Mouse (Mus musculus) heart, embryonic 16.5 days (tissue): ENCODE data around the gene Dhx30. TPM values are rescaled to one million over a fixed set of nuclear protein-coding genes. Genes with fewer than 3 reads are reported as not detected.

Source experiments
- ATAC-seq: fragments of 200-750 bp; cut with Nextera tagmentation; replicated peaks from 2 replicates; pipeline ENCODE4 v1.8.0; 2017; ENCODE audit warnings: moderate number of reproducible peaks; ENCODE audit not compliant: insufficient read depth, low FRiP score; ENCODE audit errors: extremely low read depth
- H3K27ac ChIP-seq: fragments of 300-500 bp; sonication (generic); 2 replicates; pipeline ENCODE4 v1.5.1; 2014; ENCODE audit warnings: mild to moderate bottlenecking, low read length, control low read depth, moderate library complexity
- H3K27me3 ChIP-seq: fragments of 300-500 bp; sonication (generic); 2 replicates; pipeline ENCODE4 v1.6.1; 2014; ENCODE audit warnings: low read length, mixed read lengths; ENCODE audit not compliant: control insufficient read depth, insufficient read depth
- H3K36me3 ChIP-seq: fragments of 300-500 bp; sonication (generic); 2 replicates; pipeline ENCODE4 v1.6.1; 2014; ENCODE audit not compliant: control insufficient read depth, insufficient read depth
- H3K4me1 ChIP-seq: fragments of 300-500 bp; sonication (generic); 2 replicates; pipeline ENCODE4 v1.6.1; 2014; ENCODE audit warnings: low read length, mixed read lengths; ENCODE audit not compliant: control insufficient read depth, insufficient read depth
- H3K4me2 ChIP-seq: fragments of 300-500 bp; sonication (generic); 2 replicates; pipeline ENCODE4 v1.6.1; 2014; ENCODE audit warnings: low read depth, mild to moderate bottlenecking, control low read depth, low read length
- H3K4me3 ChIP-seq: fragments of 300-500 bp; sonication (generic); 2 replicates; pipeline ENCODE4 v1.5.1; 2014; ENCODE audit warnings: mild to moderate bottlenecking, control low read depth, low read length
- H3K9ac ChIP-seq: fragments of 300-500 bp; sonication (generic); 2 replicates; pipeline ENCODE4 v1.6.1; 2014; ENCODE audit warnings: low read length, control low read depth
- H3K9me3 ChIP-seq: fragments of 300-500 bp; sonication (generic); replicated peaks from 2 replicates; pipeline ENCODE4 v1.6.1; 2016; ENCODE audit warnings: low read length; ENCODE audit not compliant: control insufficient read depth
- WGBS: fragments of 180-500 bp; shearing (Covaris S2); extraction: QIAGEN DNeasy Blood & Tissue Kit; methylation state at CpG from one replicate; pipeline ENCODE4 v1.1.7; 2014; 5-methylcytosine and 5-hydroxymethylcytosine counted together
- polyA plus RNA-seq: library from polyadenylated mRNA; unstranded; fragments of >200 nt; fragmentation: Nextera tagmentation; extraction: Ambion mirVana; gene quantifications from 2 replicates; pipeline ENCODE4 v1.2.1, GENCODE M21; 2015

The Dhx30 gene
- polyA plus RNA-seq, 1 experiment from 2014 or later = 96.2 TPM

DNA sequence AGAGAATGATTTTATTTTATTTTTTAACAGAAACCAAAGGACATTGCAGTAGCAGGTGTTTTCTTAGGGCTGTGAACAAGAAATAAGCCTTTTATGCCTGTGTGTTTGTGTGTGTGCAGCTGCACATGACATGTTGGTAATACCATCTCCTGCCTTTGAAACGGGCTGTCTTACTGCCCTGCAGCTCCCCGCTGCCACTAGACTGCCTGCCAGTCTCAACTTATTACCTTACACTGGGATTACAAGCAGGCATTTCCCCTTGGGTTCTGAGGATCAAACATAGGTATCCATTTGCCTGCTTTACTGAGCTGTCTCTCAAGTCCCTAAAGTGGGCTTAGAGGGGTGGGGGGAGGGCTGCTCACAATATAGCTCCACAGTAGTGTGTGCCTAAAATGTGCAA is 56.9 kb downstream of the Dhx30 start:
- Histone ChIP-seq H3K27me3 (no peaks in the 10 kb centered on the region), H3K4me2 (no peak overlapping the region), H3K4me3 (no peak overlapping the region), H3K27ac (peak overlapping the region; percentile 35; the same call in 1 of the 2 replicates), H3K4me1 (peaks cover 9% of the 10 kb centered on the region), H3K9me3 (no peaks in the 10 kb centered on the region), H3K9ac (no peak overlapping the region), H3K36me3 (peaks cover 2% of the 10 kb centered on the region; the same call in 1 of the 2 replicates)
- no peak for ATAC-seq
- WGBS = 82% methylated on average over 2 of the region's 2 CpGs

DNA sequence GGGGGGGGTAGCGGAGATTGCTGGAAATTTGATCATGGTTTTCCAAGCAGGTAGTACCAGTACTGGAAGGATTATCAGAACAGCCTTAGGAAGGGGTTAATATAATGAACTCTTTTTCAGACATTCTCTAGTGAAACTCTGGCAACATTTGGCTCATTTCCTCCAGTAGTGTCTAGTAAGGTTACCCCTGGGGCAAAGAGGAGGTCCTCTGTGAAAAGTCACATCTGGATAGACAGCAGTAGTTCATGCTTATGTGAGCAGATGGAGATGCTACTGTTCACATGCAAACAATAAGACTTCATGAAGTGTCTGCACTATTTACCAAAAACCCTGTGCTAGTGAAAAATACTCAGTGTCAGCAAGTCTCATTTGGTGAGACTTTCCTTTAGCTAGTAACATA is 60.4 kb downstream of the Dhx30 start:
- no peak overlapping the region for H3K4me2 ChIP-seq
- H3K9me3 ChIP-seq = no peaks in the 10 kb centered on the region
- WGBS = 94% methylated on average over 1 of the region's 1 CpGs
- no peak overlapping the region for H3K4me3 ChIP-seq
- H3K27me3 ChIP-seq = no peaks in the 10 kb centered on the region
- no peaks in the 10 kb centered on the region; the same call in 1 of the 2 replicates for H3K36me3 ChIP-seq
- no peak overlapping the region for H3K9ac ChIP-seq
- peaks cover 22% of the 10 kb centered on the region for H3K4me1 ChIP-seq
- no peak for ATAC-seq
- no peak overlapping the region for H3K27ac ChIP-seq

DNA sequence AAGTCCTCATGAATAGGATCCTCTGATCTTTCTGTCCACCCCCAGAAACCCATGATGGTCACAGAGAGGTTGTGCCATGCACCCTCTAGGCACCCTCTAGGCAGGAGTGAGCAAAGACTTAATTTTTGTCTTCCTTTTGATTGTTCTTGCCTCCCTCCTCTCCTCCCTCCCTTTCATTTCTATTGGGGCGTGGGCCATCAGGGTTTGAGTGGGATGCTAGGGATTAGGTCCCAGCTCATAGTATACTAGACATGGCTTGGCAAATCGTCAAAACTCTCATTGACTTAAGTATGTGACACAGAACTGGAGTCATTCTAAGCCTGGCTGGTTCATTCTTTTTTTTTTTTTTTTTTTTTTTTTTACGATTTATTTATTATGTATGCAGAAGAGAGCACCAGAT is 62.8 kb downstream of the Dhx30 start:
- Histone ChIP-seq H3K36me3 (no peaks in the 10 kb centered on the region; the same call in 1 of the 2 replicates), H3K9ac (no peak overlapping the region), H3K27ac (no peak overlapping the region), H3K4me3 (no peak overlapping the region), H3K4me1 (peaks cover 28% of the 10 kb centered on the region), H3K4me2 (no peak overlapping the region), H3K9me3 (no peaks in the 10 kb centered on the region), H3K27me3 (no peaks in the 10 kb centered on the region)
- 56% methylated on average over 3 of the region's 3 CpGs for WGBS
- no peak for ATAC-seq

DNA sequence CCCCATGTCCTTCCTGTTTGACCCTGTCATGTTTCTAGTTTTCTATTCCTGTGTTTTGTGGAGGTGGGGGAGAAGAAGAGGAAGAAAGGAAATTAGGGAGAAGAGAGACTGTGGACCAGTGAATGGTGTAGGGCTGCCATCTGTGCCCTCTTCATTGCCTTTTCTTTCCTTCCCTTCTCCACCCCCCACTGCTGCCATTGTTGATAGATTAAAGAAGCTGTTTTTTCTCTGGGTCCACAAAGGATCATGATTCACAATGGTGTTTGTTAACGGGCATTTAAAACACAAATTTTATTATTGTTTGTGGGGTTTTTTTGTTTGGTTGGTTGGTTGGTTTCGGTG is 63.6 kb downstream of the Dhx30 start:
- Histone ChIP-seq H3K9ac (no peak overlapping the region), H3K27ac (no peak overlapping the region)

DNA sequence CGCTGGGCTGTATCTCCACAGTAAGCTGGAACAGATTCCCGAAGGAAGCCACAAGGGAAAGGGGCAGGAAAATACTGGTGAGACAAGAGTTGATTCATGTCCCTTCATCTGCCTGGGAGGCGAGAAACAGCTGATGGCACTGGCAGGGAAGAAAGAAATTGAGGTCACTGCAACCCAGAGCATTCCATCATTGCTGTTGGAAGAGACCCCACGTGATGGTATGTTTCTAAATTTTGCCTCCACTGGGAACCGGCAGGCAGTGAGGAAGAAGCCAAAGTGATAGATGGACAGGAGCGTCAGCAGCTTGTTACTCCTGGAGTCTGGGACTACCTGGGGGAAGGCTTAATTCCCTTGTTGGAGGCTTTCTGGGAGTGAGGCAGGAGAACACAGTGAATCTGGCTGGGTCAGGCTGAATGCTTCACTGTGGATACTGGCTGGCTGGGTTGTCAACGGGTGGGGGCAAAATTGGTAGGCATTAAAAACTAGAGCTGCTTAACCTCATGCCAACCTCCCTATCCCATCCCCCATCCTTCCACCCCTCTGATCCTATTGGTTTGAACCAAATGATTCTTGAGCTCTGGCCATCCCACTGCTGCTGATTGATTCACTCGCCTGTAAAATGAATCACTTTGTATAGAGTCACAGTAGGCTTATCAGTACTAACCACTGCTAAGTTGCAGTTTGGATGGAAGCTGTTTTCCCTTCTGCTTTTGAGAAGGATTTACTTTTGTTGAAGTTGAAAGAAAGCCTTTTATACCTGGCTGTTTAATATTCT is 64.1 kb downstream of the Dhx30 start:
- H3K4me3 ChIP-seq = no peak overlapping the region
- H3K4me2 ChIP-seq = peak overlapping the region; percentile 11; the same call in 1 of the 2 replicates
- no peaks in the 10 kb centered on the region for H3K27me3 ChIP-seq
- WGBS = 29% methylated on average over 8 of the region's 8 CpGs
- H3K9me3 ChIP-seq = no peaks in the 10 kb centered on the region
- no peaks in the 10 kb centered on the region; the same call in 1 of the 2 replicates for H3K36me3 ChIP-seq
- peak; percentile 70; the same call in 1 of the 2 replicates for ATAC-seq
- H3K9ac ChIP-seq = peak overlapping the region; percentile 30; the same call in 1 of the 2 replicates
- peak overlapping the region; percentile 84 for H3K27ac ChIP-seq
- H3K4me1 ChIP-seq = peaks cover 22% of the 10 kb centered on the region

More for the DNA sequence above, 63.6 kb downstream of the Dhx30 start:
- no peak overlapping the region for H3K4me2 ChIP-seq
- H3K4me1 ChIP-seq = peaks cover 26% of the 10 kb centered on the region
- no peak for ATAC-seq
- 87% methylated on average over 2 of the region's 2 CpGs for WGBS
- H3K36me3 ChIP-seq = no peaks in the 10 kb centered on the region; the same call in 1 of the 2 replicates
- no peak overlapping the region for H3K4me3 ChIP-seq
- no peaks in the 10 kb centered on the region for H3K27me3 ChIP-seq
- no peaks in the 10 kb centered on the region for H3K9me3 ChIP-seq

DNA sequence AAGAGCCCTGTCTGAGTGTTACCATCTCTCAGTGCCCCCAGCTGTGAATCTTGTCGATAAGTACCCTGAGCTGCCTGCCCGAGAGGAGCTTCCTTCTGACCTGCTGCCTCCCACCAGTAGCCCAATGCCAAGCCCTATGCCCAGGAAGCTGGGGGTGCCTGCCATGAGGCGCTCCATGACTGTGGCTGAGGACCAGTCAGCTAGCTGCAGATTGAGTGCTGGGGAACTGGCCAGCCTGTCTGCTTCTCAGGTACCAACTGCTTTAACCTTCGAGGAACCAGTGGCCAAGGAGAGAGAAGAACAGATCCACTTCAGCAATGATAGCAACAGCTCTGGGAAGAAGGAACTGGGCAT is 64.7 kb downstream of the Dhx30 start:
- H3K4me2 ChIP-seq = peak overlapping the region; percentile 11; the same call in 1 of the 2 replicates
- H3K36me3 ChIP-seq = no peaks in the 10 kb centered on the region; the same call in 1 of the 2 replicates
- no peak overlapping the region for H3K4me3 ChIP-seq
- no peaks in the 10 kb centered on the region for H3K27me3 ChIP-seq
- H3K27ac ChIP-seq = peak overlapping the region; percentile 84
- H3K9me3 ChIP-seq = no peaks in the 10 kb centered on the region
- H3K9ac ChIP-seq = peak overlapping the region; percentile 30; the same call in 1 of the 2 replicates
- H3K4me1 ChIP-seq = peaks cover 27% of the 10 kb centered on the region
- ATAC-seq = peak; percentile 42
- WGBS = 64% methylated on average over 4 of the region's 4 CpGs

DNA sequence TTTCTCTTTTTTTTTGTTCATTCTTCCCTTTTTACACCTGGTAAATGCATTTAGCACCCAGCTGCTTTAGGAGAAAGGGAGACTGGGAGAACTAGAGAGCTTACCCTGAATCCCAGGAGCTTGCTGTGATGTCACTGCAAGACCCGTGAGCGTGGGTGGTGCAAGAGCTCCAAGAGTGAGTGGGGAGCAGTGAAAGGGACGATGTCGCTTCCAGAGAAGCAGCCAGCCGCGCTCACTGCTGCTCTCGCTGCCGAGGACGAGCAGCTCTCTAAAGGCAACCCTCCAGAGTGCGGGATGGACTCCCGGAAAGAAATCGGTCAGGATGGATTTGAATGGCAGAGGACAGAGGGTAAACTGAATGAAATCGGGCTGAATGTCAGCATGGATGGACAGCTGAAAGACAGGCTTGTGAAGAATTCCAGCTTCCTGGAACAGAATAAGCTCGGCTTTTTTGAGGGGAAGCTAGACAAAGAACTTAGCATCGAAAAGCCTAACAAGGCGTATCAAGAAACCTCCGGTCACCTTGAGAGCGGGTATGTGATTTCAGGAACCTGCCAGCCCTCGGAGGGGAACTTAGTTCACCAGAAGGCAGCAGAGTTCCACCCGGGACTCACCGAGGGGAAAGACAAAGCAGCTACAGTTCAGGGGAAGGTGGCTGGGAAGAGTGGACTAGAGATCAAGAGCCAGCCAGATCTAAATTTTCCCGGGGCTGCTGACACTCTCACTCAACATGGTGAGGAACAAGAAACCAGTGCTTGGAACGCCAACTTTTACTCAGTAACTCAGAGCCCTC is 65.6 kb downstream of the Dhx30 start:
- Histone ChIP-seq H3K4me1 (peaks cover 26% of the 10 kb centered on the region), H3K9me3 (no peaks in the 10 kb centered on the region), H3K27ac (peak overlapping the region; percentile 84), H3K4me2 (peak overlapping the region; percentile 48), H3K36me3 (no peaks in the 10 kb centered on the region), H3K27me3 (no peaks in the 10 kb centered on the region), H3K4me3 (peak overlapping the region; percentile 21; the same call in 1 of the 2 replicates), H3K9ac (peak overlapping the region; percentile 56)
- WGBS = 47% methylated on average over 23 of the region's 23 CpGs
- ATAC-seq = no peak

DNA sequence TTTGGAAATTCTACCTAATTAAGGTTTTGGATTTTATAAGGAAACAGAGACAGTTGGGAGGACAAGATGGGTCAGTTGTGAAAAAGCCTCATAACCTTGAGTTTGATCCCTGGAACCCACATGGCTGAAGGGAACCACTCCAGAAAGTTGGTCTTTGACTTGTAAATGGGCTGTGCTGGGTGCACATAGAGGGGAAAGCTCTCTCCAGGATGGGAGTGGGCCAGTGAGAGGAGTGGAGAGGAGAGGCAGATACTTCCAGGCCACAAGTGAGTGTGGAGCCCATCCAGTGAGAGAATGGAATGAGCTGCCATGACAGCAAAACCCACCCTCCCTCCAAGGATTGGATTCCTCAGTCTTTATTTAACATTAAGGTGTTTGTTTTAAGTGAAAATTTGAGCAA is 66.4 kb downstream of the Dhx30 start:
- Histone ChIP-seq H3K4me2 (no peak overlapping the region), H3K9me3 (no peaks in the 10 kb centered on the region), H3K27me3 (no peaks in the 10 kb centered on the region), H3K27ac (no peak overlapping the region), H3K4me1 (peaks cover 25% of the 10 kb centered on the region), H3K36me3 (no peaks in the 10 kb centered on the region), H3K9ac (no peak overlapping the region), H3K4me3 (no peak overlapping the region)
- no peak for ATAC-seq

DNA sequence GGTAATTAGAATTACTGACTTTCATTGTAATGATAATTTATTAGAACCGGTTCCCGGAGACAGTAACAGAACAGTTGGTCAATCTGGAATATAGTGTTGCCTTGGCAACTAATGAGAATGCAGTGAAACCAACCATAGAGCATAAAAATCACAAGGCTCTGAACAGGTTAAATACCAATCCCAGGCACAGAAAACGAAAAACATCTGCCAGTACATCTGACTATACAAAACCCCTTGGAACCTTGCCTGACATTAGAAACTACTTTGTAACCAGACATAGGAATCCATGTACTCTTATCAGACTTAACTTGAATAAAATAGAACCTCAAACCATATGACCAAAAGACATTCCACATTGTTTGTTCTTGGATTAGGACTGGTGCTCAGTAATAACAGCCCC is 69.8 kb downstream of the Dhx30 start:
- Histone ChIP-seq H3K4me3 (no peak overlapping the region), H3K27me3 (no peaks in the 10 kb centered on the region), H3K27ac (peak overlapping the region; percentile 67), H3K4me1 (peaks cover 18% of the 10 kb centered on the region), H3K9me3 (no peaks in the 10 kb centered on the region), H3K36me3 (peaks cover 4% of the 10 kb centered on the region; the same call in 1 of the 2 replicates), H3K9ac (no peak overlapping the region), H3K4me2 (no peak overlapping the region)
- ATAC-seq = no peak
- WGBS = 67% methylated on average over 3 of the region's 3 CpGs
